Mouse (Mus musculus) MEL (cell line): ENCODE results near the gene Ccdc88c. TPM values are rescaled to one million over a fixed set of nuclear protein-coding genes. Genes with fewer than 3 reads are reported as not detected.

Source experiments
- DNase-seq: peaks from one replicate; pipeline ENCODE4 v3.0.0; 2011; ENCODE audit warnings: low read depth, low spot score
- H3K27ac ChIP-seq: 2 replicates; pipeline ENCODE4 v1.5.1; 2012; ENCODE audit warnings: low read depth, mild to moderate bottlenecking, control low read depth, low read length, moderate library complexity; ENCODE audit not compliant: control insufficient read depth
- H3K27me3 ChIP-seq, 2 experiments: fragments of 150-350 bp in 1 of 2; sonication (generic) in 1 of 2; 2 replicates each; pipeline ENCODE4 v1.6.1; 2012; ENCODE audit warnings: low read length in 2 of 2, mild to moderate bottlenecking in 2 of 2, improper control_type of control experiment in 1 of 2, moderate library complexity in 1 of 2; ENCODE audit not compliant: insufficient read depth in 2 of 2, control insufficient read depth in 1 of 2
- H3K36me3 ChIP-seq, 2 experiments: 2 replicates each; pipeline ENCODE4 v1.6.1; 2012 to 2014; ENCODE audit warnings: low read length in 2 of 2, improper control_type of control experiment in 1 of 2, inconsistent platforms in 1 of 2, mild to moderate bottlenecking in 1 of 2; ENCODE audit not compliant: insufficient read depth in 2 of 2, control insufficient read depth in 1 of 2
- H3K4me1 ChIP-seq, 2 experiments: fragments of 150-350 bp in 1 of 2; sonication (generic) in 1 of 2; 2 replicates each; pipeline ENCODE4 v1.6.1; 2012; ENCODE audit warnings: low read length in 2 of 2, improper control_type of control experiment in 1 of 2, mild to moderate bottlenecking in 1 of 2; ENCODE audit not compliant: insufficient read depth in 2 of 2, control insufficient read depth in 1 of 2
- H3K4me3 ChIP-seq, 2 experiments: fragments of 150-350 bp in 1 of 2; sonication (generic) in 1 of 2; 2 replicates each; pipeline ENCODE4 v1.5.1; 2012; ENCODE audit warnings: low read depth in 2 of 2, low read length in 2 of 2, mild to moderate bottlenecking in 2 of 2, moderate library complexity in 2 of 2, control low read depth in 1 of 2, improper control_type of control experiment in 1 of 2; ENCODE audit not compliant: control insufficient read depth in 1 of 2, insufficient read depth in 1 of 2
- H3K79me2 ChIP-seq: 2 replicates; pipeline ENCODE4 v1.6.1; 2012; ENCODE audit warnings: mild to moderate bottlenecking, low read length, moderate library complexity; ENCODE audit not compliant: control insufficient read depth, poor library complexity, insufficient read depth
- H3K9ac ChIP-seq: 2 replicates; pipeline ENCODE4 v1.6.1; 2012; ENCODE audit warnings: low read depth, mild to moderate bottlenecking, control low read depth, low read length, moderate library complexity; ENCODE audit not compliant: control insufficient read depth, poor library complexity, severe bottlenecking
- H3K9me3 ChIP-seq: fragments of 150-350 bp; sonication (generic); replicated peaks from 2 replicates; pipeline ENCODE4 v1.6.1; 2012; ENCODE audit warnings: mild to moderate bottlenecking, low read length, improper control_type of control experiment, moderate library complexity; ENCODE audit not compliant: insufficient read depth
- BHLHE40 ChIP-seq: IDR thresholded peaks from 2 replicates; pipeline ENCODE4 v1.6.1; 2012; ENCODE audit warnings: low read depth, mild to moderate bottlenecking, inconsistent platforms, low read length, improper control_type of control experiment, borderline replicate concordance
- CHD1 ChIP-seq: IDR thresholded peaks from 2 replicates; pipeline ENCODE4 v1.6.1; 2012; ENCODE audit warnings: low read depth, mild to moderate bottlenecking, inconsistent platforms, low read length, improper control_type of control experiment
- CHD2 ChIP-seq: IDR thresholded peaks from 2 replicates; pipeline ENCODE4 v1.6.1; 2011; ENCODE audit warnings: low read length, improper control_type of control experiment
- E2F4 ChIP-seq: IDR thresholded peaks from 2 replicates; pipeline ENCODE4 v1.6.1; 2011; ENCODE audit warnings: low read depth, low read length, improper control_type of control experiment, borderline replicate concordance
- ELF1 ChIP-seq: IDR thresholded peaks from 2 replicates; pipeline ENCODE4 v1.6.1; 2014; ENCODE audit warnings: low read depth, mild to moderate bottlenecking, inconsistent platforms, low read length, improper control_type of control experiment, moderate library complexity
- EP300 ChIP-seq, 2 experiments: IDR thresholded peaks; 2 replicates each; pipeline ENCODE4 v1.6.1; 2011; ENCODE audit warnings: improper control_type of control experiment in 2 of 2, low read length in 2 of 2, low read depth in 1 of 2, mild to moderate bottlenecking in 1 of 2
- ETS1 ChIP-seq: IDR thresholded peaks from 2 replicates; pipeline ENCODE4 v1.6.1; 2012; ENCODE audit warnings: low read depth, mild to moderate bottlenecking, inconsistent platforms, low read length, improper control_type of control experiment, moderate library complexity
- GABPA ChIP-seq: IDR thresholded peaks from 2 replicates; pipeline ENCODE4 v1.6.1; 2012; ENCODE audit warnings: low read depth, mild to moderate bottlenecking, inconsistent platforms, low read length, improper control_type of control experiment, moderate library complexity
- GATA1 ChIP-seq: IDR thresholded peaks from 2 replicates; pipeline ENCODE4 v1.6.1; 2011; ENCODE audit warnings: low read depth, low read length, improper control_type of control experiment
- MAX ChIP-seq: IDR thresholded peaks from 2 replicates; pipeline ENCODE4 v1.6.1; 2011; ENCODE audit warnings: low read length, improper control_type of control experiment
- MEF2A ChIP-seq: IDR thresholded peaks from 2 replicates; pipeline ENCODE4 v1.6.1; 2014; ENCODE audit warnings: low read depth, mild to moderate bottlenecking, inconsistent platforms, low read length, improper control_type of control experiment; ENCODE audit not compliant: poor library complexity, insufficient replicate concordance, severe bottlenecking; ENCODE audit errors: extremely low read depth
- MXI1 ChIP-seq: IDR thresholded peaks from 2 replicates; pipeline ENCODE4 v1.6.1; 2011; ENCODE audit warnings: mild to moderate bottlenecking, low read depth, low read length, improper control_type of control experiment
- MYB ChIP-seq: IDR thresholded peaks from 2 replicates; pipeline ENCODE4 v1.6.1; 2011; ENCODE audit warnings: mild to moderate bottlenecking, low read depth, low read length, improper control_type of control experiment
- NELFE ChIP-seq: IDR thresholded peaks from 2 replicates; pipeline ENCODE4 v1.6.1; 2011; ENCODE audit warnings: low read depth, low read length, improper control_type of control experiment
- NRF1 ChIP-seq: IDR thresholded peaks from 2 replicates; pipeline ENCODE4 v1.6.1; 2014; ENCODE audit warnings: low read depth, mild to moderate bottlenecking, inconsistent platforms, low read length, improper control_type of control experiment, moderate library complexity; ENCODE audit not compliant: poor library complexity, insufficient read depth, severe bottlenecking
- POLR2A ChIP-seq, 2 experiments: IDR thresholded peaks; 2 replicates each; pipeline ENCODE4 v1.6.1; 2011 to 2012; ENCODE audit warnings: low read length in 2 of 2, mild to moderate bottlenecking in 2 of 2, control low read depth in 1 of 2, improper control_type of control experiment in 1 of 2, low read depth in 1 of 2, moderate library complexity in 1 of 2; ENCODE audit not compliant: control insufficient read depth in 1 of 2, insufficient read depth in 1 of 2, poor library complexity in 1 of 2
- POLR2AphosphoS5 ChIP-seq: IDR thresholded peaks from 2 replicates; pipeline ENCODE4 v1.6.1; 2012; ENCODE audit warnings: low read depth, borderline replicate concordance, mild to moderate bottlenecking, inconsistent platforms, low read length, moderate library complexity, mixed read lengths
- RAD21 ChIP-seq: IDR thresholded peaks from 2 replicates; pipeline ENCODE4 v1.6.1; 2011; ENCODE audit warnings: mild to moderate bottlenecking, low read depth, low read length, improper control_type of control experiment
- RCOR1 ChIP-seq: IDR thresholded peaks from 2 replicates; pipeline ENCODE4 v1.6.1; 2012; ENCODE audit warnings: low read depth, mild to moderate bottlenecking, inconsistent platforms, low read length, improper control_type of control experiment
- SIN3A ChIP-seq: IDR thresholded peaks from 2 replicates; pipeline ENCODE4 v1.6.1; 2012; ENCODE audit warnings: low read length, improper control_type of control experiment, inconsistent platforms
- TAL1 ChIP-seq: IDR thresholded peaks from 2 replicates; pipeline ENCODE4 v1.6.1; 2012; ENCODE audit warnings: mild to moderate bottlenecking, inconsistent platforms, low read length, moderate library complexity, mixed read lengths
- TBP ChIP-seq: IDR thresholded peaks from 2 replicates; pipeline ENCODE4 v1.8.0; 2011; ENCODE audit warnings: low read depth, low read length, improper control_type of control experiment
- USF1 ChIP-seq: IDR thresholded peaks from 2 replicates; pipeline ENCODE4 v1.6.1; 2014; ENCODE audit warnings: low read depth, mild to moderate bottlenecking, inconsistent platforms, low read length, improper control_type of control experiment, moderate library complexity
- ZNF384 ChIP-seq: IDR thresholded peaks from 2 replicates; pipeline ENCODE4 v1.6.1; 2012; ENCODE audit warnings: low read depth, mild to moderate bottlenecking, inconsistent platforms, low read length, improper control_type of control experiment
- polyA plus RNA-seq, 2 experiments: library from polyadenylated mRNA; stranded (reverse) in 1 of 2; unstranded in 1 of 2; fragments of >175 nt in 1 of 2; fragments of >200 nt in 1 of 2; gene quantifications; 2 replicates each; pipeline versions ENCODE4 v1.2.1 to v1.2.4; 2012; ENCODE audit warnings: low replicate concordance in 2 of 2, low read depth in 1 of 2; ENCODE audit not compliant: insufficient read length in 2 of 2, insufficient read depth in 1 of 2, missing spikeins in 1 of 2
- total RNA-seq: library from RNA; depleted of rRNA; stranded (reverse); fragments of 300-350 nt; gene quantifications from 2 replicates; pipeline ENCODE4 v1.2.3, GENCODE M21; 2012

Gene Ccdc88c
- total and polyA plus RNA-seq, 3 experiments, result 8.7 to 15.3 TPM; not detected in 1

DNA sequence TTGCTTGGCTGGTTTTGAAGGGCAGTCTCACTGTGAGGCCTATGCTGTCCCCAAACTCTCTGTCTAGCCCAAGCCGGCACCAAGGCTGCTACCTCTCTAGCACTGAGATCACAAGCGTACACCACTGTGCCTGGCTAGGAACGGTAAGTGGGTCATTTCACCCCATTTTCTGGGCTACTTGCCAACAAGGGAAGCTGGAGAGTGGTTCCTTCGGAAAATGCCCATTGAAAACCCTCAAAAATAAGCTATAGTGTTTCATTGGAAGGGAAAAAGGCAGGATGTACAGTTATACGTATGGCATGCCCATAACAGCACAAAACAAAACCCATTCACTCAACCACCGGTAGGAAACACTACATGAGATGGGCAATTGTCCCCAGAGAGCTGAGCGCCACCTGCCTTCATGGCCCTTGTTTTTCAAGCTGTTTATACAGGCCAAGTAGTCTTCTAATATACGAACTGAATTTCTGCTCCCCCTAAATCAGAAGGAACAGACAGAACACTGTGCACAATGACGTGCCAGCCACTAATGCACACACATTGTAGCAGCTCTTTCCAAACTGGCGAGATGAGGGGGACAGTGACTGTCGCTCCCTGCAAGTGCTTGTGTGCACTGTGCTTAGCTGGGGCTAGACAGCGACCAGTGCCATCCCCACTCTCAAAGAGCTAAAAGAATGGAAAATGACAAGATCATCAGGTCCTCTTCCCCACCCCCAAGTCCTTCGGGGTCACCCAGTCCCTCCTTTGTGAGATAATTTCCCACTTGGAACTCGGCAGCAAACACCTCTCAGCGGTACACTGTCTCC is 8.4 kb downstream of the Ccdc88c start:
- Histone ChIP-seq H3K4me3 (no peak overlapping the region), H3K27ac (no peak overlapping the region)

DNA sequence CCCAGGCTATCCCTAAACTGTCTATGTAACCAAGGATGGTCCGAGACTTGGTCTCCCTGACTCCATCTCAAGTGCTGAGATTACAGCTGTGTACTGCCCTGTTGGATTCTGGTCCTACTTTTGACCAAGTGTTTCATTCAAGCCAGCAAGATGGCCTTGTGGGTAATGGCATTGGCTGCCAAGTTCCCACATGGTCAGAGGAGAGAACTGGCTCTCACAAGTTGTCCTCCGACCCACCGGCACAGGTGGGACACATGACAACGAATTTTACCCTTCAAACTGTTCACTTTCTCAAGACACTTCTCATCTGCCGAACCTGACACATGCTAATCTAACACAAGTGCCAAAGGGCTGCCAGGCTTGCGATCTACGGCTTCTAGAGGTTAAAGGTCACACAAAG is 9.4 kb downstream of the Ccdc88c start:
- Histone ChIP-seq H3K27ac (no peak overlapping the region), H3K4me3 (no peak overlapping the region), H3K4me1 (peaks cover 17 to 29% of the 10 kb centered on the region in 2 experiments), H3K36me3 (peaks cover 0 to 24% of the 10 kb centered on the region in 2 experiments; a peak in 3 of 4 replicates), H3K27me3 (no peaks in the 10 kb centered on the region), H3K9me3 (no peaks in the 10 kb centered on the region), H3K79me2 (peaks cover 10% of the 10 kb centered on the region), H3K9ac (no peak overlapping the region)
- no peak for TF ChIP-seq MAX
- TF ChIP-seq GABPA, result no peak
- TF ChIP-seq NRF1, result no peak
- no peak for DNase-seq

More for the DNA sequence above, 8.4 kb downstream of the Ccdc88c start:
- Histone ChIP-seq H3K79me2 (peaks cover 16% of the 10 kb centered on the region), H3K9ac (no peak overlapping the region), H3K36me3 (peaks cover 0 to 26% of the 10 kb centered on the region in 2 experiments; a peak in 3 of 4 replicates), H3K27me3 (no peaks in the 10 kb centered on the region), H3K9me3 (no peaks in the 10 kb centered on the region), H3K4me1 (peaks cover 15 to 30% of the 10 kb centered on the region in 2 experiments)
- TF ChIP-seq SIN3A (no peak), TAL1 (no peak), CHD2 (no peak), NELFE (no peak), NRF1 (no peak), GABPA (no peak), ELF1 (no peak), BHLHE40 (no peak), E2F4 (no peak), EP300 (IDR thresholded peaks at IDR 0.05; ENCODE audit: low read depth in 1 of 2, low read length in 2 of 2) (no peak), ZNF384 (no peak)
- no peak for DNase-seq

DNA sequence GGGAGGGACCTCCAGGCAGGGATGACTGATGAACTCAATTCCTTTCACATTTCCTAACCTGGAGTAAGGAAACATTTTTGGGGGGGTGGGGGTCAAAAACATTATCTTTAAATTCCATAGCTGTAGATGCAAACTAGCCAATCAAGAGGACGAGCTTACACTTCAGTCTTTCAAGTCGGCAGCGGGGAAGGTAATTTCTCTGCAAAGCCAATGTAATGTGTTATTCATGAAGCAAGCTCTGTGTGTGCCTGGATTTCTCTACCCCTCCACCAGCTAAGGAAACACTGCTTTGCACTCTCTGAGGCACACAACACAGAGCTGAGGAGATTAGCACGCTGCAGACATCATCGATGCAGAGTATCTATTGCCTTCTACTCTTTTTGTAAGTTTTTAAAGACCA is 9.8 kb downstream of the Ccdc88c start:
- Histone ChIP-seq H3K4me1 (peaks cover 17 to 33% of the 10 kb centered on the region in 2 experiments), H3K79me2 (peaks cover 11% of the 10 kb centered on the region), H3K27me3 (no peaks in the 10 kb centered on the region), H3K9ac (no peak overlapping the region), H3K27ac (no peak overlapping the region), H3K36me3 (peaks cover 0 to 28% of the 10 kb centered on the region in 2 experiments; a peak in 3 of 4 replicates), H3K4me3 (no peak overlapping the region), H3K9me3 (no peaks in the 10 kb centered on the region)
- no peak for DNase-seq
- no peak for TF ChIP-seq GATA1
- TF ChIP-seq USF1, result no peak
- no peak for TF ChIP-seq POLR2AphosphoS5
- no peak for TF ChIP-seq TAL1
- TF ChIP-seq GABPA, result no peak
- no peak for TF ChIP-seq NRF1
- no peak for TF ChIP-seq ETS1
- no peak for TF ChIP-seq TBP
- TF ChIP-seq RCOR1, result no peak
- no peak for TF ChIP-seq NELFE
- no peak for TF ChIP-seq MXI1
- no peak for TF ChIP-seq CHD2
- TF ChIP-seq POLR2A (IDR thresholded peaks at IDR 0.05; ENCODE audit: control insufficient read depth in 1 of 2, insufficient read depth in 1 of 2, low read depth in 1 of 2, low read length in 2 of 2, poor library complexity in 1 of 2), result no peak
- TF ChIP-seq MYB, result no peak
- no peak for TF ChIP-seq MEF2A
- TF ChIP-seq E2F4, result no peak
- no peak for TF ChIP-seq RAD21
- TF ChIP-seq CHD1, result no peak
